Mouse (Mus musculus) right cerebral cortex, adult 18-20 months (tissue): ENCODE data around the gene Anapc13.

ENCODE experiments used
- DNase-seq: peaks from one replicate; pipeline ENCODE4 v3.0.0; 2022; ENCODE audit warnings: mixed read lengths

Anapc13 gene

GRCm38 (mm10) chr9:102632173-102632572, 6.1 kb downstream of the Anapc13 start:
- no peak for DNase-seq

DNA sequence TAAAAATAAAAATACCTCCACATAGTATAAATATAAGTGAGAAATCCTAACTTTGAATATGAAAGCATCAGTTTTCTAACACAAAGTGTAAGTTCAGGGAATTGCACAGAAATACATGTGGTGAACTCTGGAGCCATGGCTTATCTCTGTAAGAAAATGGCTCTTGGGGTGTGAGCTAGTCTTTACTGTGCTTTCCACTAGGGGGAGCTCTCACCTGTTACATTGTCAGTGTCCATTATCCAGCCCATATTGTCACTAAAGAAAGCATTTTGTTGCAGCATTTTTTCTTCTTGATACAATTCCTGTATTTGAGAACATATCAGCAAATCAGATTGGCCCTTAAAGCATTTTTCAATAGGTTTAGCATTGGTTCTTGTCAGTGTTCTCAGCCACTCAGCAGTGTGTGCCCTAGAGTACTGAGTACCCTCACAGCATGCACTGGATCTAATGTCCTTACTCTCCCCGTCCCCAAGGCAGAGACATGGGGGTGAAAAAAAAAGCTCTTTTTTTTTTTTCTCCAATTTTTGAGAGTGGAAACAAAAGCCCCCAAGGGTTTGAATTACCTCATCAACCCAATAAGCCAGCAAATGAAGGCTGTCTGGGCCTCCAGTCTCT, 6.9 kb downstream of the Anapc13 start:
- peak; percentile 58 for DNase-seq

- no peak for DNase-seq
These were observed 8.4 kb downstream of the Anapc13 start for GRCm38 (mm10) chr9:102634453-102634852.

GRCm38 (mm10) chr9:102636553-102636952, 10.5 kb downstream of the Anapc13 start:
- peak; percentile 31 for DNase-seq

DNA sequence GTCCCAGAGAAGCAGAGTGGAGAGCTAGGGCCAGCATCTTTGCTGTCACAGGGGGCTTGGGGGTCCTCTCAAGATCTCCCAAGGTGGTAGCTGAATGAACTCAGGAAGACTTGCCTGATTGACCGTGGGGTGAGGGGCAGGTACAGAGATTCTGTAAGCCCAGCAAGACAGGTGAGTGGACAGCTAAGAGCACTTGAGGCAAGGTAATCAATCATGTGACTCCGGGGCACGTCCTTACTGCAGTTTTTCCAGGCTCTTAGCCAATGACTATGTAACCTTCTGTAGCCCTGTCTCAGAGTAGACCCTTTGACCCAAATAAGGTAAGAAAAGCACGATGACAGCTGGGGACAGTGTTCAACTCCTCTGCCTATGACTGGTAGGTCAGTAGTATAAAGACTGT, 11.0 kb downstream of the Anapc13 start:
- no peak for DNase-seq

DNA sequence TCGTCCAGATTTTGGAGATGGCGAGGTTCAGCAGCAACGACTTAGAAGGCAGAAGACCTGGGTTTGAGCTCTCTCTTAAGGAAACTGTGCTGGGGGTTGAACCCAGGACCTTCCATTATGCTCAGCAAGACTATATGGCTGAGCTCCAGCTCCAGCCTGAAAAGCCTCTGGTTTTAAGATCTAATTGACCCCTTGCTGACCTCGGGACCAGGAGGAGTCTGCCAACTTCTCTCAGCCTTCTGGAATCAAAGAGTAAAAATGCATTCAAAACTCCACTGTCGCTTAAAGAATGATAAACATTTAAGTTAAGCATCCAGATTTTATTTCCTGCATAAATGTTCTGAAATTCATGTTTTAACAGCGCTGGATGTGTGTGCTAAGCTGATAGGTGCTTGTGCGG, 12.9 kb downstream of the Anapc13 start:
- DNase-seq: no peak

DNA sequence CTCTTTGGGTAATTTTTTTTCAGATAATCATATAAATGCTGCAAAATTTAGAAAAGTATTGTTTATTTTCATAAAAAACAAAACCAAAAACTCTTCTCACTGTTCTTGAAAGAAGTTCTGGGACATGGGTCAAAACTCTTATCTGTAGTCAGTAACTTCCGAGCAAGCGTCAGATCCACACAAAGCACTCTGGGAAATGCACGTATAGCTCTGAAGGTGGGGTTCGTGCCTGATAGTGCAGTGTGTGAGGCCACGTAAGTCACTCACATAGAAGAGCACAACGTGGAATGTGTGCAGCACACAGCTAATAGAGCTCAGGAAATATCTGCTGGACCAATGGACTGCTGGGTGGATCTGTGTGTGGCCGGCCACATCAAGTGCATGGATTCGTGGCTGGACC, 13.4 kb downstream of the Anapc13 start:
- DNase-seq: no peak

DNA sequence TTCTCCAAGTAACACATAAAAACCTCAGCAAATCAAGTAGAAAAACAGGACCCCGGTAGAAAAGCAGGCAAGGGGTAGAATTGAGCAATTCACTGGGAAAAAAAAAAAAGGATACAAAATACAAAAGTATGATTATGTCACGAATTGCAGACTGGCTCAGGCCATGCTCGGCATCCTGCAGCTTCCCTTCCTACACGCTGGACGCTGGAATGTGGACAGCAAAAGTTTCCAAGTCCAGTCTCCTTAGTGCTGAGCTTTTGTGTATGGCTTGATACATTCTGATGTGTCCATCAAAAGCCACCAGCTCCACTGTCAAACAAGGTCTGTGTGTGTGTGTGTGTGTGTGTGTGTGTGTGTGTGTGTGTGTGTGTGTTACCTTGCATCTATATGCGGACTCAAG, 15.4 kb downstream of the Anapc13 start:
- no peak for DNase-seq

GRCm38 (mm10) chr9:102643071-102643485, 17.0 kb downstream of the Anapc13 start:
- DNase-seq: no peak

- no peak for DNase-seq
These were observed 17.5 kb downstream of the Anapc13 start for GRCm38 (mm10) chr9:102643486-102644101.

DNA sequence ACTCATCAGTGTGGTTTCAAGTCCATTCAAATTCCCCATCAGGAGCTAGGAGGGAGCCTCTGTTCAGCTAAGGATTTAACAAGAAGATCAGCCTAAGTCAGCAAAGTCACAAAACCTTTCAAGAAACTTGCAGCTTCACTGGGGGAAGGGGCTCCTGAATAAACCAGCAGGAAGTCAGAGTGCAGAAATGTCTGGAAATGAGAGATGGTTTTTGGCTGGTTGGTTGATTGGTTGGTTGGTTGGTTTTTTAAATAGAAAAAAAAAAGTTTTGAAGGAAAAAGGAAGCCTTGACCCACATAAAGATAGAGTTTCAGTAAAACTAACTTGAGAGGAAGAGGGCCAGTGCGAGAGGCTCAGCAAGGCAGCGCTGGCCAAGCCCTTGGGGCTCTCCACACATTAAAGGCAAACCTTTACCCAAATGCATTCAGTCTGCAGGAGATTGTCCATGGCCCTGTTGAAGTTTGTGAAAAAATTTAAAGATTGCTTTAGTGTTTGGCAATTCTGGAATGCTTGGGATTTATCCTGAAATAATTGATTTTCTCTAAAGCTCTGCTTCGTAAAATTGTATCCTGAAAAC, 19.1 kb downstream of the Anapc13 start:
- DNase-seq: no peak

GRCm38 (mm10) chr9:102647010-102647409, 20.9 kb downstream of the Anapc13 start:
- peak; percentile 24 for DNase-seq

DNA sequence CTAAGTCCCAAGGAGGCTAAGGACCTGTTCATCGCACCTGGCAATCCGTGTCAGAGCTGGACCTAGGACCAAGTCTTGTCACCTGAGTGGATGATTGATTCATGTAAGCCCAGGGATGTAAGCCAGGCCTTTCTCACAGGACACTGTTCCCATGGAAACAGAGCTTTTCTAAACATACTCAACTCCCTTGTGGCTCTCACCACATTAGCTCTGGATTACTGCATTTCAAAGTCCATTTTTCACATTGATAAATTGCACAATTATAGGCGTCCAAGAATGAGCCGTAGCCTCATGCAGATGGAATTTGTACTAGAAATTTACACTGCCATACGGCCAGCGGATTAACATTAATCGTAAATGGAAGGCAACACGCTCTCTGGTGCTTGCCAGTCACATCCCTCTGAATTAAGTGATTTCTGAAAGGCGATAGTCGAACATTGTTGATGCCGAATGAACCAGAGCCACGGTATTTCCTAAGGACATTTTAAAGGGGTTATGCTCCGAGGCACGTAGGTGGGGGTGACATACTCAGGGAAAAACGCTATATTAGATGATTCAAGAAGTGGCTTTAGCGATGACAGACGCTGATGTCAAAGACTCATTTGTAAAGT, 23.9 kb downstream of the Anapc13 start:
- no peak for DNase-seq

DNA sequence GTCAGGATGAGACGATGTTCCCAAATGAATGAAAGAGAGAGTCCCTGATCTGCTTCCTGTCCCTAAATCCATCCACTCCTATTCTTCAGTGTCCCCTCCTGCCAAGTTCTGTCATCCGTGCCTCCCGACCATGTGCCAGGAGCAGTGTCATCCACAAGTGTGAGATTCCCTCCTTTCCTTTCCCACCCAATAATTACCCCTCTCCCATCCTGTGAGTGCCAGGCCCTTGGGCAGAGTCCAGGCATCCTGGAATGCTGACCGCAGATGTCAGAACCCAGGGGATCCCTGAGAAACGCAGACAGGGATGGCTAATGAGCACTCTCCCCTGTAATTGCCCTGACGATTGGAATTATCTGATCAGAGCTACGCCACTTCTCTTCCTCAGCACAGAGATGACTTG, 24.5 kb downstream of the Anapc13 start:
- DNase-seq: no peak

- no peak for DNase-seq
These were observed 25.2 kb downstream of the Anapc13 start for GRCm38 (mm10) chr9:102651199-102651720.

- DNase-seq: no peak
These were observed 30.4 kb downstream of the Anapc13 start for GRCm38 (mm10) chr9:102656355-102657095.

GRCm38 (mm10) chr9:102668115-102668514, 42.0 kb downstream of the Anapc13 start:
- DNase-seq: no peak

DNA sequence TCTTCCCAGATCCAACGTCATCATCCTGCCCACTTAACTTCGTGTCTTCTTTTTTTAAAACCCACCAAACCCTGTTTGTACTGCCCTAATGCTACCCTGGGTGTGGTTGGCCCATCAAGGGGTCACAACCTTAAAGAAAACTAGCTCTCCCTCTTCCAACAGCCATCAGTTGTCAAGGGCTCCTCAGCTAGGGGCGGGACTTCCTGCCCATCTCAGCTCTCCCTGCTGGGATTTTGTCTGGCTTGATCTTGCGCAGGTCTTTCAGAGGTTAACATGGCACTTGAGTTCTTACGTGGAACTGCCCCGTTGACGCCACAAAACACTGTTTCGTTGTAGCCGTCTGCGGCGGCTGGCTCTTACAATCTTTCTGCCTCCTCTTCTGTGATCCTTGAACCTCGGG, 42.8 kb downstream of the Anapc13 start:
- DNase-seq: no peak

DNA sequence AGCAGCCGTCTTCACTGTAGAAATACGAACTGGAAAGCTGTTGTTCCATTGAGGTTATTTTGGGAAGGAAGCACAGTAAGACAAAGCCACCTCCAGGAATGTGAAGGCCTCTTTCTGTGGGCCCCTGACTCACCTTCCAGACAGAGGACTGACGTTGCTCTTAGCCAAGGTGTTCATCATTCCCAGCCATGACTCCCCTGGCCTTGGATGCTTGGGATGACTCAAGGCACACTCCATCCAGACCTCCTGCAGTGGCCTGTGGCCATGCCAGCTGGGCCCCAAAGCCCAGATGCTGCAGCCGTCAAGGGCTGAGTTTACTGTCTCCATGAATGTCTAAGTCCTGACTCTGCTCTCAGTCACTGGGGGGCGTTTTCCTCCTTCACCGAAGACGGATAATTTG, 47.3 kb downstream of the Anapc13 start:
- no peak for DNase-seq

- no peak for DNase-seq
These were observed 49.8 kb downstream of the Anapc13 start for GRCm38 (mm10) chr9:102675922-102676321.

GRCm38 (mm10) chr9:102681470-102681869, 55.4 kb downstream of the Anapc13 start:
- no peak for DNase-seq
